Mouse (Mus musculus): ENCODE measurements around the gene Vti1b.
A peak's percentile ranks its signal among the peaks of the same experiment; 100 is the strongest.

Gene Vti1b

DNA sequence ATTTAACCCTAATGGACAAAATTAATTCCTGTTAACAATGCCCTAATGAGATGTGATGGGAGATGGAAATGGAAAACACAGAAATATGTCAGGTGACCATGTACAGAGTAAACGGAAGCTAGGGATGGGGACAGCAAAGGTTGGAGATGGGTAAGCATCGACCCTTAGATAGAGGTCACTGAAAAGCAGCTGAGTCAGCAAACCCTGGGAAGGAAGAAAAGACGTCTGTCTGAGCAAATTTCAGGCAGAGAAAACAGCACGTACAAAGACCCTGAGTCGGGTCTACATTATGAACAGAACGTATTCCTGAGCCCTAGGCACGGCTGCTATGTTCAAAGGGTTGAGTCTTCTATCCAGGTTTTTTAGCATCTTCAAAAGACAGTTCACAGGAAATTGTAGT lies 35.5 kb downstream of the Vti1b start:
- DNase-seq (ENCODE audit: low spot score): no peak

DNA sequence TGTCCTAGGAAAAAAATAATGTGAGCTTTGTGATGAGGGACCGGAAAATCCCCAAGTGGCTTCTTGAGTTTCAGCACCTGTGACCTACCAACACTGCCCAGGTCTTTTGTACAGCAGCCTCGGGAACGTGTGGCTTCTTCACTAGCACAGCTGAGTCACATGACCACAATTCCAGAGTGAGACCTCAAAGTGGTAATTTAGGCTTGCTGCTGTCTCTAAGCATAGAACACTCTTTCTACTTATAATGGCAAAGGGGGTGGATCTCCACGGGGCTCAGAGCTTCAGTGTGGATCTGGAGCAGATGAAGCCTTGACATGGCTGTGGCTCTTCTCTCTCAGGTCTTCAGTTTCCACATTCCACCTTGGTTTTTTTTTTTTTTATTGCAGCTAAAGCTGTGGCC lies 37.4 kb downstream of the Vti1b start:
- DNase-seq (ENCODE audit: low spot score): no peak

DNA sequence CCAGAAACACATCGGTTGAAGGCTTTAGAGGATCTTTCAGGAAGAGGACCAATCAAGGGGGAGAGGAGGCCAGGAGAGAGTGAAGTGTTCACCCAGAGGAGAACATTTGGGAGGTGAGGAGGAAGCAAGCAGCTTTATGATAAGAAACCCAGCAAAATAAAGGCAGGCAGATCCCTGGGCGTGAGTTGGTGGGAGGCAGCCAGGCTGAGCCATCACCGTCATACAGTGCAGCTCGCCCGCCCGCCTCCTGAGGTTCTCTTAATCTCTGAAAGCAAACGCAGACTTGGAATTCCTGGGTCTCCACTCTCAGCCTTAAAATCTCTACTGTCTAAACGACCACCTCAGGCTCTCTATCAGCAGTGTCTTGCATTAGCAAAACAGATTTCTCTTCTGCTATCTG lies 37.8 kb downstream of the Vti1b start:
- DNase-seq (ENCODE audit: low spot score): no peak

DNA sequence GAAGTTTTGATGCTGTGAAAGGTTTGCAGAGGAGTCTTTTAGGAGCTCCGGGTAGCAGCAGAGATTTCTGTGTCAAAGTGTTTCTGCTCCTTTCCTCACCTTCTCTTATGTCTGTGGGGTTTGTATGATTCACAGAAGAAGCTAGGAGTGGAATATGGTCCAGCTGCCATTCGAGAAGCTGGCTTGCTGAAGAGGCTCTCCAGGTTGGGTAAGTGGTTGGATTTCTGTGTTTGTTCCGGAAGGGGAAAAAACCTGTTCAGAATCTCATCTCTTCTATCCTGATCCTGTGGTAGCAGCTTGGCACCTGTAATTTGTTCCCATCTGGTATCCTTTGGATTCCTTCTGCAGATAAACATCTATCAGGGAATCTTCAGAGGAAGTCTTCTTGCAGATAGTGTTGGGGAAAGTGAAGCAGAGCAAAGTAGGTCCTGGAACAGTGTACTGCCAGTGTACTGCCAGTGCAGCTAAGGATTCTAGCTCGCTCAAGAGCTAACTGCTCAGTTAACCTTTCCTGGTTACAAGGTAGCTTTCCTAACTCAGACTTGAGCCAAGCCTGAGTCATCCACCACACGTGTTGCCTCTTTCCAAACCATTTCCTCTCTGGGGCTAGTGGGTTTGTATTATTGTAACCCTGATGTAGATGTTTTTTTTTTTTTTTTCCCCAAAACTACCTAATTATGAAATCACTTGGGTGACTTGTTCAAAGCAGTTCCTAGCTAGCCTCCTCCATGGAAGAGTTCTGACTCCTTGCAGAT lies 40.6 kb downstream of the Vti1b start:
- no peak for DNase-seq (ENCODE audit: low spot score)

- DNase-seq (ENCODE audit: low spot score): no peak
Measured at GRCm38 (mm10) chr12:79131178-79131675, 41.2 kb downstream of the Vti1b start.

DNA sequence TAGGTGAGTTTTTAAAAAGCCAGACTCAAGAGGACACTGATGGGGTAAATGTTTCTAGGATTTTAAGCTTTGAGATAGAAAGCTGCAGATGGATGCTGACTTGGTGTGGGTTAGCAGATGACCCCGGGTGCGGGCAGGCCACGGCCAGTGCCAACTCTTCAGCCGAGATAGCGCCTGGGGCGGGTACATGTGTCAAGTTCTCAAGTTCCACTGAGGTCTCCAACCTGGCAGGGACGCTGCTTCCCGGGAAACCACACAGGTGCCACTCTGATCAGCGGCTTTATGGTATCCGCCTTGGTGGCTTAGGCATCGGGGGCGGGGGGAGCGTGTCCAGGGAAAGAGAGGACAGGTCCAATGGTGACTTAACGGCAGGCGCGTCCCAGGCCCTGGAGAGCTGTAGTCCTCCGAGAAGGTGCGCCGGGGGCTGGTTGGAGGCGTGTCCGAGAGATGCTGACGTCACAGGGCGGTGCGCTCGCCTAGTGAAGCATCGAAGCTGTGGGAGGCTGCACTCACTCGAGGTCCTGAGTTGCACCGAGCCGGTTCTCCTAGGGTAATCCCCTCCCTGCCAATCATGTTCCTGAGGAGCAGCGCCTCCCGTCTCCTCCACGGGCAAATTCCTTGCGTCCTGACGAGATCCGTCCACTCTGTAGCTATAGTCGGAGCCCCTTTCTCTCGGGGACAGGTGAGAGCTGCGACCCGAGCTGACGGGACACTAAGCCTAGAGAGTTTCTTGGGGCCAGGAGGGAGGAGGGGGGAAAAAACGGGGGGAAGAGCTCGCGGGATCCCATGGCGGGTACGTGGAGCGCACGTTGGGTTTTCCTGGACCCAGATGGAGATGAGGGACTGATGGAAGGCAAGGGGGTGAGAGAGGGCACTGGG lies 41.9 kb downstream of the Vti1b start, which contains the start of gene Arg2:
Gene Arg2, plus strand, starts transcription at position 479 of the 879 bp plus-strand sequence.
- peak; percentile 48 for DNase-seq (ENCODE audit: low spot score)

DNA sequence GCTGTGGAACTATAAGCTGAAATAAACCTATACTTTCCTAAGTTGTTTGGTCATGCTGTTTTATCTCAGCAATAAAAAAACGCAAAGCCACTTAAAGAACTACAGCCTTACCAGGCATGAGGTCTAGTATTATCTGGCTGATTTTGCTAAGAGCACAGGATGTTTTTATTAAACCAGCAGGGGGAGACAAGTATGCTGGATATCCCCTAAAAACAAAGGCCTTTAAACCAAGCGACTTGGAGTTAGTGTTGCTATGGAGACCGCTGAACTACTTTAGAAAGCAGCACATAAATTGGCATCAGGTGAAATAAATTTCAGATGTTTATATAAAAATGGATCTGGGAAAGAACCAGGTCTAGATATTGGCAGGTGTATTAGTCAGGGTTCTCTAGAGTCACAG lies 49.6 kb downstream of the Vti1b start:
- no peak for DNase-seq (ENCODE audit: low spot score)

DNA sequence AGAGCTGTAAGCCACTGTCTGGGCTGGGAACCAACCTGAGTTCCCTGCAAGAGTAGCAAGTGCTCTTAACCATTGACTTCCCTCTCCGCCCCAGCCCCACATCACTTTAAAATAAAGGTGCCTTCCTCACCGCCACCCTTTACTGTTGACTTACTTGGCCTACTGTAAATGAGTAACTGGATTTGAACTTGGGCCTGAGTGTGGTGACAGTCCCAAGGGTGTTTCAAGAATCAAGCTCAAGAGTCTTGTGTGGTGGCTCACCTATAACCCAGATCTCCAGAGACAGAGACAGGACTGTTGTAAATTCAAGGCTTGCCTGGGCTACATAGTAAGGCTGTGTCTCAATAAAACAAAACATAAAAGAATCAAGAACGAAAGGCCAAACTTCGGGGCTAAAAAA lies 53.5 kb downstream of the Vti1b start:
- no peak for DNase-seq (ENCODE audit: low spot score)
